Mouse (Mus musculus) ES-E14 (cell line): ENCODE measurements around the gene Thap12.

Experiments used
- HCFC1 ChIP-seq: IDR thresholded peaks from 2 replicates; pipeline ENCODE4 v1.6.1; 2012; ENCODE audit warnings: low read length, inconsistent platforms, borderline replicate concordance; ENCODE audit not compliant: insufficient read depth
- MAFK ChIP-seq: IDR thresholded peaks from 2 replicates; pipeline ENCODE4 v1.6.1; 2014; ENCODE audit warnings: mild to moderate bottlenecking, low read depth, low read length, inconsistent platforms; ENCODE audit not compliant: insufficient read depth
- ZC3H11A ChIP-seq: IDR thresholded peaks from 2 replicates; pipeline ENCODE4 v1.6.1; 2012; ENCODE audit warnings: low read depth, mild to moderate bottlenecking, inconsistent platforms, low read length, borderline replicate concordance
- ZNF384 ChIP-seq: IDR thresholded peaks from 2 replicates; pipeline ENCODE4 v1.6.1; 2012; ENCODE audit warnings: low read depth, low read length, inconsistent platforms

DNA sequence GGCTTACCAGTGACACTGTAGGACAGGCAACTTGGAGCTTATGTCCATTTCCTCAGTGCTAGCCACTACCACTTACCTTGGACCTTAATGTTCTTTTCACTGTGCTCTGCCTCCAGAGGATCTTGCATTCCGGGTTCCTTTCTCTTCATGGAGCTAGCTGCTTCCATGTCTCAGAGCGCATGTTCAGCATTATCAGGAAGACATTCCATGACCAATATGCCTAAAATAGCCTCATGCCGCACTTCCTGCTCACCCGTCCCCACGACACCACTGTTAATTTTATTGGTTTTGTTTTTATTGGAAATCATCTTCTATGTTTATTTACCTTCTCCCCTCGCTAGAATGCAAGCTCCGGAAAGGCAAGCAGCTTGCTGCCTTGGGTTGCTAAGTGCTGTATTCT, 24.5 kb upstream of the Thap12 start:
- TF ChIP-seq ZC3H11A (no peak), MAFK (no peak), ZNF384 (no peak), HCFC1 (no peak)
